Mouse (Mus musculus): ENCODE results near the gene AW011738. TPM values are rescaled to one million over a fixed set of nuclear protein-coding genes. Genes with fewer than 3 reads are reported as not detected.

AW011738 gene
- polyA plus RNA-seq, 1 experiment from 2014 or later: 3.9 TPM

- peaks cover 43% of the 10 kb centered on the region for H3K4me1 ChIP-seq
- peaks cover 21% of the 10 kb centered on the region for H3K36me3 ChIP-seq (replicated peaks)
- peaks cover 31% of the 10 kb centered on the region for H3K27me3 ChIP-seq (ENCODE audit: poor library complexity, severe bottlenecking)
- WGBS: 0% methylated on average over 49 of the region's 49 CpGs
- peak overlapping the region; percentile 73 for H3K4me3 ChIP-seq
- no peaks in the 10 kb centered on the region for H3K9me3 ChIP-seq
- H3K27ac ChIP-seq: peak overlapping the region; percentile 91
- no peak for DNase-seq (ENCODE audit: extremely low spot score, low spot score)
Observed at GRCm38 (mm10) chr4:156203413-156204131, 468 bp downstream of the AW011738 start.

DNA sequence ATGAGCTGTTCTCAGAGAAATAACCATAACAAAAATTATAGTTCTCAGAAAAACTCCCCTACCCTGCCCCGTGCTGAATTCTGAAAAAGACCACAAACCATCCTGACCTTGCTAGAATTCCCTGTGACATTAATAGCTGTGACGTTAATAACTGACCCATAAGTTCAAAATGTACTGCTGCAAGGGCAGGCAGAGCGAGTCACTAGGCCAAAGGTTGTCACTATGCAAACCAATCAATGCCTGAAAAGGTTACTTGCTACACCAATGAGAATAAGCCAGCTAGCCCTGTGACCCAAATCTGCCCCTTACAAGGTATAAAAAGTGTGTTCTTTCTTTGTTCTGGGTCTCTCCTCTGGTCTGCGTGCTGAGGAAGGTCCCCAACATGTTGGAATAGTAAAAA is 5.8 kb downstream of the AW011738 start:
- no peak for DNase-seq (ENCODE audit: extremely low spot score, low spot score)
- H3K9me3 ChIP-seq: no peaks in the 10 kb centered on the region

GRCm38 (mm10) chr4:156209963-156210635 is 7.0 kb downstream of the AW011738 start:
- H3K27me3 ChIP-seq (ENCODE audit: poor library complexity, severe bottlenecking): peaks cover 3% of the 10 kb centered on the region
- H3K27ac ChIP-seq: no peak overlapping the region
- WGBS: 83% methylated on average over 13 of the region's 13 CpGs
- no peak for DNase-seq (ENCODE audit: extremely low spot score, low spot score)
- H3K9me3 ChIP-seq: no peaks in the 10 kb centered on the region
- H3K4me1 ChIP-seq: peaks cover 8% of the 10 kb centered on the region
- H3K4me3 ChIP-seq: no peak overlapping the region
- peaks cover 30% of the 10 kb centered on the region for H3K36me3 ChIP-seq (replicated peaks)

More for the DNA sequence above, 5.8 kb downstream of the AW011738 start:
- 95% methylated on average over 4 of the region's 4 CpGs for WGBS
- peaks cover 16% of the 10 kb centered on the region for H3K27me3 ChIP-seq (ENCODE audit: poor library complexity, severe bottlenecking)
- no peak overlapping the region for H3K27ac ChIP-seq
- peaks cover 29% of the 10 kb centered on the region for H3K36me3 ChIP-seq (replicated peaks)
- H3K4me3 ChIP-seq: no peak overlapping the region
- peaks cover 20% of the 10 kb centered on the region for H3K4me1 ChIP-seq

GRCm38 (mm10) chr4:156213134-156213533 is 10.0 kb downstream of the AW011738 start:
- H3K9me3 ChIP-seq: no peaks in the 10 kb centered on the region
- WGBS: 94% methylated on average over 13 of the region's 13 CpGs
- H3K36me3 ChIP-seq (replicated peaks): peaks cover 14% of the 10 kb centered on the region

GRCm38 (mm10) chr4:156215649-156216048 is 12.5 kb downstream of the AW011738 start, which contains the start of gene Perm1:
Perm1 (plus strand) TSS chr4:156215868.
- Histone ChIP-seq H3K27me3 (ENCODE audit: poor library complexity, severe bottlenecking) (no peaks in the 10 kb centered on the region), H3K27ac (no peak within 1 kb of the TSS), H3K36me3 (replicated peaks) (0 out of 2 replicates have a peak, but pooled peaks cover 3% of the 10 kb centered on the region), H3K4me3 (no peak within 1 kb of the TSS), H3K9me3 (no peaks in the 10 kb centered on the region), H3K4me1 (no peaks in the 10 kb centered on the region)
- 86% methylated on average over 4 of the region's 4 CpGs for WGBS
- no peak for DNase-seq (ENCODE audit: extremely low spot score, low spot score)

More at GRCm38 (mm10) chr4:156213134-156213533, 10.0 kb downstream of the AW011738 start:
- no peaks in the 10 kb centered on the region for H3K4me1 ChIP-seq
- DNase-seq (ENCODE audit: extremely low spot score, low spot score): no peak
- H3K4me3 ChIP-seq: no peak overlapping the region
- H3K27ac ChIP-seq: no peak overlapping the region
- H3K27me3 ChIP-seq (ENCODE audit: poor library complexity, severe bottlenecking): no peaks in the 10 kb centered on the region

DNA sequence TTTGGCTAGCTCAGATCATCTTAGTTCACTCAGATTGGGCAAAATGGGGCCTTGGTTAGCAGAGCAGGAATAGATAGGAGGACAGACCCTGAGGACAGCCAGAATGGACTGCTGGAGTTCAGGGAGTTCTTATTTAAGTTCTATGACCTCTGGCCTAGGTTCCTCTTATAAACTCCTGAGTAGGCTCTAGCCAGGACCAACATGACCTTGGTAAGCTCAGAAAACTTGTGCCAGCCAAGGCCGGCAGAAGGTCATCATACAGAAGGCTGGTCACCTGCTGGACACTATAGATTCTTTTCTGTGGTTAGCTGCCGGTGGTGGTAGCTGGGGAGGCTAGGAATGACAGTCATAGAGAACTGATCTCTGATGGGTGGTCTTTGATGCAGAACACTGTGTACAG is 13.1 kb downstream of the AW011738 start:
- Histone ChIP-seq H3K27ac (no peak overlapping the region), H3K4me1 (no peaks in the 10 kb centered on the region), H3K9me3 (no peaks in the 10 kb centered on the region), H3K4me3 (no peak overlapping the region), H3K36me3 (replicated peaks) (0 out of 2 replicates have a peak, but pooled peaks cover 3% of the 10 kb centered on the region), H3K27me3 (ENCODE audit: poor library complexity, severe bottlenecking) (no peaks in the 10 kb centered on the region)
- 92% methylated on average over 2 of the region's 2 CpGs for WGBS
- DNase-seq (ENCODE audit: extremely low spot score, low spot score): no peak

DNA sequence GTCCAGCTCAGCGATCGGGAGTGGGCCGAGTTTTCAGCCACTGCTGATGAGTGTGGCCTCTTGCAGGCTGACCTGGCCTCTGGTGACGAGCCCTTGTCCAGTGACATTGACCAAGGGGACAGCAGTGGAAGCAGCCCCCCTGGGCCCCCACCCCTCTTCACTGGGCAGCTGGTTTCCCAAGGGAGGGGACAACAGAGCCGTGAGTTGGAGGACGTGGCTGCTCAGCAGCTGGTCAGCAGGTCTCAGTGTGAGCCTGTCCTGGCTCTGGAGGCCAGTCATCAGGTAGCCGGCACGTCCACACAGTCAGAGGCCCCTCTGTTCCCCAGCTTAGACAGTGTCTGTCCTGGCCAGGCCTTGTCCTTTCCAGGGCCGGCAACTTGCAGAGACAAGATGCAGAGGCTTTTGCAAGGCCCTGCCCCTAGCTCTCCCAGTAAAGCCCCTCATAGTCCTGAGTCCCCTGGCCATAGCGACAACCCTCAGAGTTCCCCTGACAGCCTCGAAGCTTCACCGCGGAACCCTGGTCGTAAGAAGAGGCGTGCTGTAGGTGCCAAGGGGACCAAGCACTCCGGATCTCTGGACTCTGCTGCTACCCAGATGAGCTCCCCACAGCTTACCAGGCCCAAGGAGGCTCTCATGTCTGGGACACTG is 14.0 kb downstream of the AW011738 start:
- WGBS: 89% methylated on average over 16 of the region's 16 CpGs
- Histone ChIP-seq H3K36me3 (replicated peaks) (0 out of 2 replicates have a peak, but pooled peaks cover 6% of the 10 kb centered on the region), H3K27ac (0 out of 2 replicates have a peak overlapping the region, but pooled peaks have one; percentile 25), H3K9me3 (no peaks in the 10 kb centered on the region), H3K4me1 (no peaks in the 10 kb centered on the region), H3K4me3 (no peak overlapping the region), H3K27me3 (ENCODE audit: poor library complexity, severe bottlenecking) (no peaks in the 10 kb centered on the region)
- no peak for DNase-seq (ENCODE audit: extremely low spot score, low spot score)

GRCm38 (mm10) chr4:156217838-156218237 is 14.7 kb downstream of the AW011738 start:
- Histone ChIP-seq H3K36me3 (replicated peaks) (0 out of 2 replicates have a peak, but pooled peaks cover 9% of the 10 kb centered on the region), H3K4me1 (no peaks in the 10 kb centered on the region), H3K9me3 (no peaks in the 10 kb centered on the region), H3K27ac (no peak overlapping the region), H3K4me3 (no peak overlapping the region), H3K27me3 (ENCODE audit: poor library complexity, severe bottlenecking) (no peaks in the 10 kb centered on the region)
- WGBS: 90% methylated on average over 16 of the region's 16 CpGs
- no peak for DNase-seq (ENCODE audit: extremely low spot score, low spot score)

DNA sequence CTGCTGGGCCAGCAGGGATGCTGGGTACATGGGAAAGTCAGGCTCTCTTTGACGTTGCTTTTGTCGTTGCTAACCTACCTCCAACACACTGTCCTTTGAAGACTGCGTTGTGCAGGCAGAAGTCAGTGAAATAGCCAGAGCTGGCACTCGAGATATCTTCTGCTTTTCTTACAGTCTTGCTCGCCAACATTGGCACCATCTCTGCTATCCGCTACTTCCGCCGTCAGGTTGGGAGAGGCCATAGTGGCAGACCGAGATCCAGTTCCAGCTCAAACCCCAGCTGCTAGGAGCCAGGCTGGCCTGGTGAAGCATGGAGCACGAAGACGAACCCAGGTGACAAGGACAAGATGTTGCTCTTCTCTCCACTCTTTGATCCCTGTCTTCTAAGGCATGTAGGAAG is 16.8 kb downstream of the AW011738 start:
- Histone ChIP-seq H3K4me1 (no peaks in the 10 kb centered on the region), H3K4me3 (no peak overlapping the region), H3K27me3 (ENCODE audit: poor library complexity, severe bottlenecking) (no peaks in the 10 kb centered on the region), H3K27ac (no peak overlapping the region), H3K9me3 (no peaks in the 10 kb centered on the region), H3K36me3 (replicated peaks) (0 out of 2 replicates have a peak, but pooled peaks cover 6% of the 10 kb centered on the region)
- DNase-seq (ENCODE audit: extremely low spot score, low spot score): no peak
- 92% methylated on average over 11 of the region's 11 CpGs for WGBS

- Histone ChIP-seq H3K4me3 (no peak overlapping the region), H3K9me3 (no peaks in the 10 kb centered on the region), H3K36me3 (replicated peaks) (peaks cover 10% of the 10 kb centered on the region), H3K4me1 (peaks cover 12% of the 10 kb centered on the region), H3K27me3 (ENCODE audit: poor library complexity, severe bottlenecking) (no peaks in the 10 kb centered on the region), H3K27ac (no peak overlapping the region)
- DNase-seq (ENCODE audit: extremely low spot score, low spot score): no peak
- WGBS: 83% methylated on average over 2 of the region's 2 CpGs
Observed at GRCm38 (mm10) chr4:156224276-156224675, 21.2 kb downstream of the AW011738 start.

DNA sequence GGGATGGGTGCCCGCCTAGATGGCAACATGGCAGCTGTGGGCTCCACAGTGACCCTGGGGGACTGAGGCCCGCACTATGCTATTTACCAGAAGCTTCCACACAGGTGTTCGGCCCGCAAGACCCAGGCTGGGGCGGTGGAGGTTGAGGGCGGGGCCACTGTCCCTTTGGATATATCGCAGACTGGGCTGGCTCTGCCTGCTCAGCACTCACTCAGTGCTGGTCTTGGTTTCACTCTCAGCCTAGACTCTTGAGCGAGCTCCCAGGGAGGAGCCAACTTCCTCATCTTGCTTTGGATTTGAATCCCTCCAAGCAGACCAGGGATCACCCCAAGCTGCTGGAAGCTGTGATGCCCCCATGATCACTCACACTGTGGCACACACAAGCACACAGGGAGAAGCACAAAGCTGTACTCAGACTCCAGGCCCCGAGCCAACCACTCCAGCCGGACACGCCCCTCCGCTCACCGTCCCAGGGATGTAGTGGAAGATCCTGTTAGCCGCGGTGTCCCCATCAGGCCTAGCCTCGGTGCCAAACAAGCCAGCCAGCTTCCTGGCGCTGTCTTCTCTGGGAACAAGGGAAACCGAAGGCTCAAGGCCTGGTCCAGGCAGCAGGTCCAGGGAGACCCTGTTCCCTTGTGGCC is 24.8 kb downstream of the AW011738 start:
- Histone ChIP-seq H3K4me1 (peaks cover 12% of the 10 kb centered on the region), H3K27ac (no peak overlapping the region), H3K27me3 (ENCODE audit: poor library complexity, severe bottlenecking) (no peaks in the 10 kb centered on the region), H3K9me3 (no peaks in the 10 kb centered on the region), H3K4me3 (0 out of 2 replicates have a peak overlapping the region, but pooled peaks have one; percentile 12), H3K36me3 (replicated peaks) (peaks cover 40% of the 10 kb centered on the region)
- 38% methylated on average over 18 of the region's 18 CpGs for WGBS
- no peak for DNase-seq (ENCODE audit: extremely low spot score, low spot score)

DNA sequence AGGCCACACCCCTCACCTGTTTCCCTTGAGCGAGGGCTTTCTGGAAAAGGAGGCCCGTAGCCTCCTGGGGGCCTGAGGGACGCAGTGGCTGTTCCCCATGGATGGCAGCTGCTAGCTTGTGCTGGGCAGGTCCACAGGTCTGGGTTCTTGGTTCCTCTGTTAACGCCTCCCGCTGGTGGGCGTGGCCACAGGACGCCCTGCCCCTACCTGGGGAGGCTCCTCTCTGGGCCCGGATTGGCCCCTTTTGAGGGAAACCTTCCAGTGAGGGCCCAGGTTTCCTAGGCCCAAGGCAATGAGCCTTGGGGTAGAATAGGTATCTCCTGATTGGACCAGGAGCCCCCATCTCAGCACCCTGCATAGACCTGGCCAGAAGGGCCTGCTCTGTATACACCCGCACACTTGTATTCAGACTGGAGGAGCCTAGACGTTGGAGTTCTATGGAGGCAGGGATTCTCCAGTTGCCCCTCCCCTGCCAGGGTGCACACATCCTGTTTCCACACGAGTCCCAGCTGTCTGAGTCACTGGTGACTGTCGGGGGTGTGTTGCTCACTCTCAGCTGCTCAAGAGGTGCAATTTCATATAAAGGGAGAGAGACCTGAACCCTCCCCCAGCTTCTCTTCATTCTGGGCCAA is 25.4 kb downstream of the AW011738 start:
- peaks cover 46% of the 10 kb centered on the region for H3K36me3 ChIP-seq (replicated peaks)
- H3K4me3 ChIP-seq: 0 out of 2 replicates have a peak overlapping the region, but pooled peaks have one; percentile 12
- H3K27me3 ChIP-seq (ENCODE audit: poor library complexity, severe bottlenecking): no peaks in the 10 kb centered on the region
- DNase-seq (ENCODE audit: extremely low spot score, low spot score): no peak
- no peak overlapping the region for H3K27ac ChIP-seq
- no peaks in the 10 kb centered on the region for H3K9me3 ChIP-seq
- H3K4me1 ChIP-seq: peaks cover 18% of the 10 kb centered on the region
- 22% methylated on average over 12 of the region's 12 CpGs for WGBS

Measured in forebrain, embryonic 10.5 days (tissue).